Comparison of ENCODE assay signal across 8 mouse cellular contexts in genomic region chr9:107296041-107296440, GRCm38 (mm10). TPM values are rescaled to one million over a fixed set of nuclear protein-coding genes. Genes with fewer than 3 reads are reported as not detected.
DNase-seq lines count a peak whose midpoint lies in the region; ATAC-seq and TF ChIP-seq lines count a peak whose summit lies in the region.

No protein-coding gene starts in this region.

- peak overlapping the region; percentile 81 for H3K4me2 ChIP-seq in forebrain, embryonic 13.5 days
- H3K4me2 ChIP-seq in liver, embryonic 15.5 days = peak overlapping the region; percentile 93
- H3K4me2 ChIP-seq in stomach, postnatal 0 days (replicated peaks; ENCODE audit: low read depth) = peak overlapping the region; percentile 74

- no peak for TF ChIP-seq EP300 in stomach, postnatal 0 days (optimal IDR thresholded peaks at IDR 0.05)

- peak; percentile 51 for ATAC-seq in CD4-positive, CD25-positive, alpha-beta regulatory T cell, adult 4 months
- no peak; the same call in 1 of the 2 replicates for ATAC-seq in forebrain, embryonic 13.5 days
- ATAC-seq in liver, embryonic 15.5 days (ENCODE audit: insufficient read depth) = peak; percentile 19
- ATAC-seq in stomach, postnatal 0 days (ENCODE audit: low FRiP score, low TSS enrichment) = peak; percentile 24

- DNase-seq in 3T3-L1 (ENCODE audit: low read depth, low spot score) = peak; percentile 67
- DNase-seq in stomach, postnatal 0 days (ENCODE audit: low spot score) = no peak
- no peak for DNase-seq in cerebellum, adult 11-12 months
- DNase-seq in adrenal gland, postnatal 36 days = no peak
- DNase-seq in ovary, adult 18-20 months (ENCODE audit: low spot score) = no peak

- no peak overlapping the region for H3K27ac ChIP-seq in forebrain, embryonic 13.5 days
- H3K27ac ChIP-seq in liver, embryonic 15.5 days (replicated peaks) = peak overlapping the region; percentile 91
- H3K27ac ChIP-seq in stomach, postnatal 0 days (replicated peaks) = peak overlapping the region; percentile 96

- 5% methylated on average over 14 of the region's 14 CpGs for WGBS in forebrain, embryonic 13.5 days
- WGBS in liver, embryonic 15.5 days (ENCODE audit: insufficient replicate concordance) = under 1% methylated on average over 14 of the region's 14 CpGs
- WGBS in stomach, postnatal 0 days = under 1% methylated on average over 14 of the region's 14 CpGs

- peaks cover 9% of the 10 kb centered on the region for H3K36me3 ChIP-seq in forebrain, embryonic 13.5 days (ENCODE audit: poor library complexity, severe bottlenecking)
- peaks cover 11% of the 10 kb centered on the region for H3K36me3 ChIP-seq in liver, embryonic 15.5 days (replicated peaks)
- peaks cover 13% of the 10 kb centered on the region for H3K36me3 ChIP-seq in stomach, postnatal 0 days (ENCODE audit: control insufficient read depth, insufficient read depth, low read length)

- TF ChIP-seq CTCF in stomach, postnatal 0 days (IDR thresholded peaks at IDR 0.05; ENCODE audit: low read depth) = no peak

- 0 out of 2 replicates have a peak overlapping the region, but pooled peaks have one; percentile 40 for H3K9ac ChIP-seq in forebrain, embryonic 13.5 days
- peak overlapping the region; percentile 72 for H3K9ac ChIP-seq in liver, embryonic 15.5 days
- peak overlapping the region; percentile 57 for H3K9ac ChIP-seq in stomach, postnatal 0 days (ENCODE audit: low read length)

- no peaks in the 10 kb centered on the region for H3K9me3 ChIP-seq in forebrain, embryonic 13.5 days (replicated peaks)
- H3K9me3 ChIP-seq in liver, embryonic 15.5 days (replicated peaks) = no peaks in the 10 kb centered on the region
- no peaks in the 10 kb centered on the region for H3K9me3 ChIP-seq in stomach, postnatal 0 days (ENCODE audit: control insufficient read depth, low read length)

- peaks cover 28% of the 10 kb centered on the region for H3K27me3 ChIP-seq in forebrain, embryonic 13.5 days
- H3K27me3 ChIP-seq in liver, embryonic 15.5 days = peaks cover 17% of the 10 kb centered on the region
- no peaks in the 10 kb centered on the region for H3K27me3 ChIP-seq in stomach, postnatal 0 days (ENCODE audit: control insufficient read depth, insufficient read depth, low read length)

- peaks cover 17% of the 10 kb centered on the region for H3K4me1 ChIP-seq in forebrain, embryonic 13.5 days
- H3K4me1 ChIP-seq in liver, embryonic 15.5 days (replicated peaks) = peaks cover 63% of the 10 kb centered on the region
- peaks cover 8% of the 10 kb centered on the region; the same call in 1 of the 2 replicates for H3K4me1 ChIP-seq in stomach, postnatal 0 days (replicated peaks; ENCODE audit: control insufficient read depth, insufficient read depth)

- peak overlapping the region; percentile 64 for H3K4me3 ChIP-seq in forebrain, embryonic 13.5 days
- H3K4me3 ChIP-seq in liver, embryonic 15.5 days (replicated peaks) = peak overlapping the region; percentile 70
- H3K4me3 ChIP-seq in stomach, postnatal 0 days (ENCODE audit: low read depth, low read length) = peak overlapping the region; percentile 78

RNA-seq across cellular contexts. Expression of gene Cish, which starts 0.2 kb away (rescaled TPM):
- polyA plus RNA-seq in CD4-positive, CD25-positive, alpha-beta regulatory T cell, adult 4 months (2017; shearing (Covaris generic)) = 100 to 1,000 TPM; 102 to 161 TPM
- 6.2 and 7.3 TPM in 2 replicates for polyA plus RNA-seq in forebrain, embryonic 13.5 days (2015; fragmentation: Nextera tagmentation; extraction: Ambion mirVana)
- polyA plus RNA-seq in liver, embryonic 15.5 days (2015; fragmentation: Nextera tagmentation; extraction: Ambion mirVana) = 11.6 and 12.4 TPM in 2 replicates
- polyA plus RNA-seq in stomach, postnatal 0 days (2015; fragmentation: Nextera tagmentation; extraction: Ambion mirVana) = 30.8 and 32.2 TPM in 2 replicates
- 10 to 100 TPM; 31.7 to 31.8 TPM for total RNA-seq in adrenal gland, postnatal 36 days (2021)

RNA-seq across cellular contexts. Expression of gene Mapkapk3, which starts 6.4 kb away (rescaled TPM):
- polyA plus RNA-seq in CD4-positive, CD25-positive, alpha-beta regulatory T cell, adult 4 months (2017; shearing (Covaris generic)) = 10 to 100 TPM; 52.7 to 58.5 TPM
- polyA plus RNA-seq in forebrain, embryonic 13.5 days (2015; fragmentation: Nextera tagmentation; extraction: Ambion mirVana) = 2.0 and 2.4 TPM in 2 replicates
- polyA plus RNA-seq in liver, embryonic 15.5 days (2015; fragmentation: Nextera tagmentation; extraction: Ambion mirVana) = 10.0 and 11.7 TPM in 2 replicates
- polyA plus RNA-seq in stomach, postnatal 0 days (2015; fragmentation: Nextera tagmentation; extraction: Ambion mirVana) = 32.0 and 37.4 TPM in 2 replicates
- total RNA-seq in adrenal gland, postnatal 36 days (2021) = 10 to 100 TPM; 53.7 to 54.3 TPM

RNA-seq across cellular contexts. Expression of gene Hemk1, which starts 42.1 kb away (rescaled TPM):
- polyA plus RNA-seq in CD4-positive, CD25-positive, alpha-beta regulatory T cell, adult 4 months (2017; shearing (Covaris generic)) = 10 to 100 TPM; 27.8 to 29.1 TPM
- polyA plus RNA-seq in forebrain, embryonic 13.5 days (2015; fragmentation: Nextera tagmentation; extraction: Ambion mirVana) = 13.3 and 13.9 TPM in 2 replicates
- 3.6 and 3.7 TPM in 2 replicates for polyA plus RNA-seq in liver, embryonic 15.5 days (2015; fragmentation: Nextera tagmentation; extraction: Ambion mirVana)
- polyA plus RNA-seq in stomach, postnatal 0 days (2015; fragmentation: Nextera tagmentation; extraction: Ambion mirVana) = 5.3 and 6.7 TPM in 2 replicates
- 10 to 100 TPM; 15.6 to 16.1 TPM for total RNA-seq in adrenal gland, postnatal 36 days (2021)

RNA-seq across cellular contexts. Expression of gene 6430571L13Rik, which starts 44.4 kb away (rescaled TPM):
- polyA plus RNA-seq in CD4-positive, CD25-positive, alpha-beta regulatory T cell, adult 4 months (2017; shearing (Covaris generic)) = 1 to 10 TPM; 1.8 to 3.0 TPM
- polyA plus RNA-seq in forebrain, embryonic 13.5 days (2015; fragmentation: Nextera tagmentation; extraction: Ambion mirVana) = 3.1 and 3.2 TPM in 2 replicates
- 0.12 TPM in 2 replicates for polyA plus RNA-seq in liver, embryonic 15.5 days (2015; fragmentation: Nextera tagmentation; extraction: Ambion mirVana)
- polyA plus RNA-seq in stomach, postnatal 0 days (2015; fragmentation: Nextera tagmentation; extraction: Ambion mirVana) = 0.63 and 0.73 TPM in 2 replicates
- total RNA-seq in adrenal gland, postnatal 36 days (2021) = 1 to 10 TPM; 1.2 to 1.3 TPM
